Mouse (Mus musculus) intestine, postnatal 0 days (tissue): ENCODE measurements around the gene Atxn10. TPM values are rescaled to one million over a fixed set of nuclear protein-coding genes. Genes with fewer than 3 reads are reported as not detected.

ENCODE experiments used
- ATAC-seq: fragments of 200-750 bp; cut with Nextera tagmentation; 2 replicates; pipeline ENCODE4 v1.8.0; 2017; ENCODE audit warnings: mild to moderate bottlenecking, moderate TSS enrichment, moderate library complexity
- H3K27ac ChIP-seq: fragments of 300-500 bp; sonication (generic); 2 replicates; pipeline ENCODE4 v1.5.1; 2014; ENCODE audit warnings: mild to moderate bottlenecking, low read depth, low read length, moderate library complexity
- H3K27me3 ChIP-seq: fragments of 300-500 bp; sonication (generic); replicated peaks from 2 replicates; pipeline ENCODE4 v1.6.1; 2014; ENCODE audit warnings: low read length, mixed read lengths; ENCODE audit not compliant: control insufficient read depth, insufficient read depth
- H3K36me3 ChIP-seq: fragments of 300-500 bp; sonication (generic); 2 replicates; pipeline ENCODE4 v1.6.1; 2014; ENCODE audit warnings: mild to moderate bottlenecking, moderate library complexity; ENCODE audit not compliant: control insufficient read depth, insufficient read depth
- H3K4me1 ChIP-seq: fragments of 300-500 bp; sonication (generic); replicated peaks from 2 replicates; pipeline ENCODE4 v1.6.1; 2014; ENCODE audit warnings: antibody characterized with exemption, low read length, mixed read lengths; ENCODE audit not compliant: control insufficient read depth, insufficient read depth
- H3K4me2 ChIP-seq: fragments of 300-500 bp; sonication (generic); replicated peaks from 2 replicates; pipeline ENCODE4 v1.6.1; 2014; ENCODE audit warnings: low read depth, mild to moderate bottlenecking, moderate library complexity
- H3K4me3 ChIP-seq: fragments of 300-500 bp; sonication (generic); 2 replicates; pipeline ENCODE4 v1.5.1; 2014; ENCODE audit warnings: low read depth, low read length
- H3K9ac ChIP-seq: fragments of 300-500 bp; sonication (generic); 2 replicates; pipeline ENCODE4 v1.6.1; 2014; ENCODE audit warnings: mild to moderate bottlenecking, low read depth, low read length
- H3K9me3 ChIP-seq: fragments of 300-500 bp; sonication (generic); 2 replicates; pipeline ENCODE4 v1.6.1; 2016; ENCODE audit warnings: mixed run types; ENCODE audit not compliant: control insufficient read depth
- CTCF ChIP-seq: sonication (generic); IDR thresholded peaks from 2 replicates; pipeline ENCODE4 v1.5.1; 2016; ENCODE audit warnings: low read depth, mild to moderate bottlenecking, control low read depth, antibody characterized with exemption, moderate library complexity
- WGBS: fragments of 180-500 bp; shearing (Covaris S2); extraction: QIAGEN DNeasy Blood & Tissue Kit; methylation state at CpG from one replicate; pipeline ENCODE4 v1.1.7; 2014; 5-methylcytosine and 5-hydroxymethylcytosine counted together
- polyA plus RNA-seq: library from polyadenylated mRNA; unstranded; fragments of >200 nt; fragmentation: Nextera tagmentation; extraction: Ambion mirVana; gene quantifications from 2 replicates; pipeline ENCODE4 v1.2.1, GENCODE M21; 2015

The Atxn10 gene
- polyA plus RNA-seq, 1 experiment from 2014 or later = 111 TPM

GRCm38 (mm10) chr15:85298946-85299345 is 37.1 kb upstream of the Atxn10 start:
- no peak for ATAC-seq
- Histone ChIP-seq H3K9me3 (no peaks in the 10 kb centered on the region), H3K4me3 (no peak overlapping the region), H3K27me3 (no peaks in the 10 kb centered on the region), H3K4me2 (no peak overlapping the region; the same call in 1 of the 2 replicates), H3K36me3 (no peaks in the 10 kb centered on the region), H3K27ac (no peak overlapping the region), H3K9ac (no peak overlapping the region), H3K4me1 (no peaks in the 10 kb centered on the region; the same call in 1 of the 2 replicates)
- 86% methylated on average over 9 of the region's 9 CpGs for WGBS
- no peak for TF ChIP-seq CTCF

- Histone ChIP-seq H3K4me2 (no peak overlapping the region), H3K9ac (no peak overlapping the region), H3K4me1 (no peaks in the 10 kb centered on the region), H3K27ac (no peak overlapping the region), H3K9me3 (no peaks in the 10 kb centered on the region), H3K27me3 (no peaks in the 10 kb centered on the region), H3K36me3 (no peaks in the 10 kb centered on the region), H3K4me3 (no peak overlapping the region)
- TF ChIP-seq CTCF = no peak
- ATAC-seq = no peak
- 81% methylated on average over 4 of the region's 4 CpGs for WGBS
These were observed 32.8 kb upstream of the Atxn10 start for GRCm38 (mm10) chr15:85303241-85303640.

- Histone ChIP-seq H3K4me2 (no peak overlapping the region), H3K9ac (no peak overlapping the region), H3K4me3 (no peak overlapping the region), H3K9me3 (no peaks in the 10 kb centered on the region), H3K27ac (no peak overlapping the region), H3K27me3 (no peaks in the 10 kb centered on the region), H3K4me1 (no peaks in the 10 kb centered on the region), H3K36me3 (no peaks in the 10 kb centered on the region)
- TF ChIP-seq CTCF = no peak
- ATAC-seq = no peak
- 82% methylated on average over 4 of the region's 4 CpGs for WGBS
These were observed 32.1 kb upstream of the Atxn10 start for GRCm38 (mm10) chr15:85303976-85304375.

GRCm38 (mm10) chr15:85307061-85307660 is 28.9 kb upstream of the Atxn10 start:
- 91% methylated on average over 2 of the region's 2 CpGs for WGBS
- Histone ChIP-seq H3K4me1 (no peaks in the 10 kb centered on the region), H3K27ac (no peak overlapping the region), H3K4me3 (no peak overlapping the region), H3K9ac (no peak overlapping the region), H3K9me3 (no peaks in the 10 kb centered on the region), H3K4me2 (no peak overlapping the region), H3K27me3 (no peaks in the 10 kb centered on the region), H3K36me3 (no peaks in the 10 kb centered on the region)
- ATAC-seq = no peak
- TF ChIP-seq CTCF = no peak

GRCm38 (mm10) chr15:85311058-85311657 is 24.9 kb upstream of the Atxn10 start:
- 37% methylated on average over 10 of the region's 10 CpGs for WGBS
- H3K27ac ChIP-seq = no peak overlapping the region
- no peaks in the 10 kb centered on the region for H3K27me3 ChIP-seq
- no peak; the same call in 1 of the 2 replicates for ATAC-seq
- no peak overlapping the region for H3K4me3 ChIP-seq
- H3K4me1 ChIP-seq = no peaks in the 10 kb centered on the region
- no peaks in the 10 kb centered on the region for H3K9me3 ChIP-seq
- no peak for TF ChIP-seq CTCF
- H3K9ac ChIP-seq = no peak overlapping the region
- no peaks in the 10 kb centered on the region for H3K36me3 ChIP-seq
- no peak overlapping the region for H3K4me2 ChIP-seq

DNA sequence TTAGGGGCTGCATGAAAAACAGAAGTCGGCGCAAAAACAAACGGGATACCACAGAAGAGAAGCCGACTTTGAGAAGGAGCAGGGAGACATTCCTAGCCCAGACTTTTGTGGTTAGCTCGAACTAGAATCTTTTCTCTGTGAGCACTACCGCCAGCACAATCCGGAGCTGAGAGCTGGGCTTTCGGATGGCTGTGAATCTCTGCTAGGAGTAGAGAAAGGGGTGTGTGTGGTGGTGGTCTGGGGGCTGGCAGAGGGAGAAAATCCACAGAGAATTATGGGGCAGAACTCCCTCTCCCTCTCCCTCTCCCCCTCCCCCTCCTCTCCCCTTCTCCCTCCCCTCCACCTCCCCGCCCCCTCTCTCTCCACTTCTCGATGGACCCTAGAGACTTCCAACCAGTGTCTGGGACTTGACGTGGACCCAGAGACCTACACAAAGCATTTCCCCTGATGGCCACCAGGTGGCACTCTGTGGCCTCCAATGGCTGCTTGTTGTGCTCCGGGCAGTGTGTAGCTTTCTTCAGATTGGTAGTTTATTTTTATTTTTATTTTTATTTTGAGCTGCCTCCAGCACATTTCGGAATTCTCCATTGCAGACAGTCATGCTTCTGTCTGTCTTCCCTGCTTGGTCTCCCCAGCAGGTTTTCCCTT is 20.5 kb upstream of the Atxn10 start:
- Histone ChIP-seq H3K4me1 (no peaks in the 10 kb centered on the region), H3K27ac (no peak overlapping the region), H3K9ac (no peak overlapping the region), H3K27me3 (no peaks in the 10 kb centered on the region), H3K4me2 (no peak overlapping the region), H3K4me3 (no peak overlapping the region), H3K36me3 (no peaks in the 10 kb centered on the region), H3K9me3 (no peaks in the 10 kb centered on the region)
- peak; percentile 88 for TF ChIP-seq CTCF
- WGBS = 42% methylated on average over 12 of the region's 13 CpGs
- ATAC-seq = no peak
